Mouse (Mus musculus): ENCODE results near the gene Fgfr2. TPM values are rescaled to one million over a fixed set of nuclear protein-coding genes. Genes with fewer than 3 reads are reported as not detected.

Fgfr2 gene
- polyA plus RNA-seq, 1 experiment from 2014 or later, result 47.9 TPM

DNA sequence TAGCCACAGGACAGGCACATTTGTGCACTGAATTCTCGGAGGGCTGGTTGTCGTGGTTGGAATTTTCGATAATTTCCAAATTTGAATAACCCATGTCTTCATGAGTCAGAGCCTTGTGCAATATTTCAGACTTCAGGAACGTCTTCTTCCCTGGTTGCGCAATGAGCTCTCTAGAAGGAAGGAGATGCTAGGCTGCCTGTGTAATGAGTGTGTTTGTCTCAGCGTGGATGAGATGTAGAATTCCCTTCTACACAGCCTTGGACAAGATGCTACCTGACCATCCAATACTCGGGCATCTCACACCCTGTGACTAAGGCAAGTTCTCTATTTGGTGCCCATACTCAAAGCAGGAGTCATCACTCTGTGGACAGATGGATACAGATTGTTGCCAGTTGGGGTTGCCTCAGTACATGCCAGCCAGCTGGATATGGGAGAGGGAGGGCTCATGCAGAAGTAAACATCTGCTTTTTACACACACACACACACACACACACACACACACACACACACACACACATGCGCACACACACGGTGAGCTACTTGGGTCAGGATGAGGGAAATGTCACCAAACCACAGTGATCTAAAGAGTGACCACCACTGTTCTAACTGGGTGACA, 2179.8 kb downstream of the Fgfr2 start:
- peaks cover 8% of the 10 kb centered on the region for H3K27me3 ChIP-seq
- no peak overlapping the region for H3K4me3 ChIP-seq
- no peak for ATAC-seq
- no peaks in the 10 kb centered on the region for H3K9me3 ChIP-seq (replicated peaks)
- 92% methylated on average over 9 of the region's 9 CpGs for WGBS
- no peaks in the 10 kb centered on the region for H3K36me3 ChIP-seq (ENCODE audit: poor library complexity, severe bottlenecking)
- H3K4me1 ChIP-seq, result no peaks in the 10 kb centered on the region
- no peak overlapping the region for H3K4me2 ChIP-seq
- no peak overlapping the region for H3K27ac ChIP-seq
- no peak overlapping the region for H3K9ac ChIP-seq

- H3K36me3 ChIP-seq (ENCODE audit: poor library complexity, severe bottlenecking), result no peaks in the 10 kb centered on the region
- H3K4me2 ChIP-seq, result no peak overlapping the region
- ATAC-seq, result no peak
- no peak overlapping the region for H3K9ac ChIP-seq
- H3K4me3 ChIP-seq, result no peak overlapping the region
- H3K9me3 ChIP-seq (replicated peaks), result no peaks in the 10 kb centered on the region
- H3K4me1 ChIP-seq, result peaks cover 12% of the 10 kb centered on the region
- 85% methylated on average over 8 of the region's 8 CpGs for WGBS
- H3K27me3 ChIP-seq, result peaks cover 35% of the 10 kb centered on the region
- H3K27ac ChIP-seq, result no peak overlapping the region
Measured at GRCm38 (mm10) chr7:130940733-130941132, 2182.4 kb downstream of the Fgfr2 start.

- WGBS, result 93% methylated on average over 8 of the region's 8 CpGs
- H3K4me2 ChIP-seq, result no peak overlapping the region
- peaks cover 53% of the 10 kb centered on the region for H3K27me3 ChIP-seq
- H3K9ac ChIP-seq, result no peak overlapping the region
- no peak for ATAC-seq
- H3K36me3 ChIP-seq (ENCODE audit: poor library complexity, severe bottlenecking), result no peaks in the 10 kb centered on the region
- no peaks in the 10 kb centered on the region for H3K9me3 ChIP-seq (replicated peaks)
- peaks cover 17% of the 10 kb centered on the region for H3K4me1 ChIP-seq
- H3K4me3 ChIP-seq, result no peak overlapping the region
- H3K27ac ChIP-seq, result no peak overlapping the region
Measured at GRCm38 (mm10) chr7:130938896-130939295, 2184.3 kb downstream of the Fgfr2 start.

- Histone ChIP-seq H3K4me1 (peaks cover 17% of the 10 kb centered on the region), H3K36me3 (ENCODE audit: poor library complexity, severe bottlenecking) (no peaks in the 10 kb centered on the region), H3K9ac (no peak overlapping the region), H3K9me3 (replicated peaks) (no peaks in the 10 kb centered on the region), H3K4me2 (0 out of 2 replicates have a peak overlapping the region, but pooled peaks have one; percentile 10), H3K27ac (no peak overlapping the region), H3K27me3 (peaks cover 62% of the 10 kb centered on the region), H3K4me3 (no peak overlapping the region)
- WGBS, result 65% methylated on average over 4 of the region's 4 CpGs
- ATAC-seq, result no peak
Measured at GRCm38 (mm10) chr7:130938005-130938404, 2185.1 kb downstream of the Fgfr2 start.

DNA sequence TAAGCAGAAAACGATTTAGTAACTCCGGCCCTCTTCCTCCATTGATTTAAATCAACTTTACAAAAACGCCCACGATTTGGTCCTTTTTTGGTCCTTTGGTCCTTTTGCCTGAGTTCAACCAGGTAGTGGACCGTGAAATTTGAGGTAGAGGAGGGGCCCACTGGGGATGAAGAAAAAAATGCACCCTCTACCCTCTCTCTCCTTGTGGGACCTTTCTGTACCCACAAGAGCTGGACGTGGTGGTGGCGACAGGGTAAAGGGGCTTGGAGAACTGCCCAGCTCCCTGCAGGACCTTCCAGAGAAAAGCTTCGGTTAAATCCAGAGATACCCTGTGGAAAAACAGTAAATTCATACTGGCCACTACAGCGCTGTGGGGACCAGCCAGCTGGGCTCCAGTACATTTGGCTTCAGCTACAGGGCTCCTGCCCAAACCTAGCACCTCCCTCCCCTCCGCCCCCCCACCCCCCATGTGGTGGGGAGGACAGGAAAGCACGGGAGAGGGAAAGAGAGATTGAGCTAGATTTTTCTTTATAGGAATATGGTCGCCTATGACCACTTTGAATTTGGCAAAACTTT, 2185.8 kb downstream of the Fgfr2 start:
- peaks cover 66% of the 10 kb centered on the region for H3K27me3 ChIP-seq
- peak overlapping the region; percentile 75 for H3K4me2 ChIP-seq
- H3K4me1 ChIP-seq, result peaks cover 17% of the 10 kb centered on the region
- no peaks in the 10 kb centered on the region for H3K9me3 ChIP-seq (replicated peaks)
- WGBS, result 24% methylated on average over 12 of the region's 12 CpGs
- peak overlapping the region; percentile 49; the same call in 1 of the 2 replicates for H3K4me3 ChIP-seq
- no peaks in the 10 kb centered on the region for H3K36me3 ChIP-seq (ENCODE audit: poor library complexity, severe bottlenecking)
- no peak for ATAC-seq
- no peak overlapping the region for H3K27ac ChIP-seq
- H3K9ac ChIP-seq, result no peak overlapping the region

DNA sequence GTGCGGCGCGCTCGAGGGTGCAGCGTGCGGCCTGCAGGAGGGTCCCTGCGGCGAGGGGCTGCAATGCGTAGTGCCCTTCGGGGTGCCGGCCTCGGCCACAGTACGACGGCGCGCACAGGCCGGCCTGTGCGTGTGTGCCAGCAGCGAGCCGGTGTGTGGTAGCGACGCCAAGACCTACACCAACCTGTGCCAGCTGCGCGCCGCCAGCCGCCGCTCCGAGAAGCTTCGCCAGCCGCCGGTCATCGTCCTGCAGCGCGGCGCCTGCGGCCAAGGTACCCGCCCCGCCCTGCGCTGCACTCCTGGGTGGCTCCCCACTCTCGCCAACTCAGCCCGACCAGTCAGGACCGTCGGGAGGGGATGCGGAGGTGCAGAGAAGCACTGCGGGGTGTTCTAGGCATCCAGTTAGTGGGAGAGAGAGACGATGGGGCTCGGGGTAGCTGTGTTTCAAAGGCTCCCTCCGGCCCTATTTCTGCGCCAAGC, 2186.6 kb downstream of the Fgfr2 start:
- Histone ChIP-seq H3K27me3 (peaks cover 69% of the 10 kb centered on the region), H3K27ac (no peak overlapping the region), H3K9me3 (replicated peaks) (0 out of 2 replicates have a peak, but pooled peaks cover 3% of the 10 kb centered on the region), H3K9ac (peak overlapping the region; percentile 59), H3K36me3 (ENCODE audit: poor library complexity, severe bottlenecking) (no peaks in the 10 kb centered on the region), H3K4me2 (peak overlapping the region; percentile 75), H3K4me3 (peak overlapping the region; percentile 49), H3K4me1 (peaks cover 17% of the 10 kb centered on the region)
- ATAC-seq, result peak; percentile 65
- WGBS, result under 1% methylated on average over 48 of the region's 49 CpGs

- Histone ChIP-seq H3K9ac (peak within 1 kb of the TSS; percentile 59), H3K4me3 (peak within 1 kb of the TSS; percentile 49), H3K27ac (no peak within 1 kb of the TSS), H3K4me1 (peaks cover 17% of the 10 kb centered on the region), H3K36me3 (ENCODE audit: poor library complexity, severe bottlenecking) (no peaks in the 10 kb centered on the region), H3K9me3 (replicated peaks) (0 out of 2 replicates have a peak, but pooled peaks cover 3% of the 10 kb centered on the region), H3K4me2 (peak within 1 kb of the TSS; percentile 75), H3K27me3 (peaks cover 69% of the 10 kb centered on the region)
- ATAC-seq, result peak; percentile 92
- WGBS, result under 1% methylated on average over 70 of the region's 70 CpGs
Measured at GRCm38 (mm10) chr7:130935793-130936471, 2187.2 kb downstream of the Fgfr2 start, which contains the start of gene Htra1. Gene Htra1, plus strand, starts transcription at chr7:130936111.

DNA sequence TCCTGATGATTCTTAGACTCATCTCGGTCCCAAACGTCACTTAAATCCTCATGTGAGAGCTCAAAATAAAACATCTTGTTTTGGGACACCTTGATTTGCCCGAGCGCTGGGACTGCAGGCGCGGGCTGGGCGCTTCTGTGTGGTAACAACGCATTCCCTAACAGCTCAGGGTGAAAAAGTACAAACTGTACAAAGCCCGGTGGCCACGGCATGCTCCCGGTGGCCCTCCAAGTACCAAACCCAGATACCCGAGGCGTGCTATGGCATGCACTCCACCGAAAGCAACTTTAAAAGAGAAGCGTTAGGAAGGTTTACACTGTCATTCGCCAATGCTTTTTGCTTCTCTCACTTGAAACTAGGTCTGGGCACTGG, 2187.7 kb downstream of the Fgfr2 start:
- Histone ChIP-seq H3K27ac (no peak overlapping the region), H3K27me3 (peaks cover 69% of the 10 kb centered on the region), H3K4me2 (peak overlapping the region; percentile 75), H3K36me3 (ENCODE audit: poor library complexity, severe bottlenecking) (no peaks in the 10 kb centered on the region), H3K9me3 (replicated peaks) (0 out of 2 replicates have a peak, but pooled peaks cover 3% of the 10 kb centered on the region), H3K9ac (no peak overlapping the region), H3K4me3 (peak overlapping the region; percentile 49), H3K4me1 (peaks cover 17% of the 10 kb centered on the region)
- ATAC-seq, result no peak
- WGBS, result 10% methylated on average over 16 of the region's 16 CpGs

GRCm38 (mm10) chr7:130934654-130935053, 2188.5 kb downstream of the Fgfr2 start:
- no peak for ATAC-seq
- Histone ChIP-seq H3K36me3 (ENCODE audit: poor library complexity, severe bottlenecking) (no peaks in the 10 kb centered on the region), H3K27me3 (peaks cover 69% of the 10 kb centered on the region), H3K9ac (no peak overlapping the region), H3K4me2 (no peak overlapping the region), H3K4me3 (no peak overlapping the region), H3K4me1 (peaks cover 17% of the 10 kb centered on the region), H3K9me3 (replicated peaks) (0 out of 2 replicates have a peak, but pooled peaks cover 3% of the 10 kb centered on the region), H3K27ac (no peak overlapping the region)
- WGBS, result 89% methylated on average over 4 of the region's 4 CpGs

GRCm38 (mm10) chr7:130932921-130933320, 2190.2 kb downstream of the Fgfr2 start:
- Histone ChIP-seq H3K27me3 (peaks cover 56% of the 10 kb centered on the region), H3K9ac (no peak overlapping the region), H3K4me1 (peaks cover 17% of the 10 kb centered on the region), H3K36me3 (ENCODE audit: poor library complexity, severe bottlenecking) (no peaks in the 10 kb centered on the region), H3K4me2 (no peak overlapping the region), H3K27ac (no peak overlapping the region), H3K9me3 (replicated peaks) (0 out of 2 replicates have a peak, but pooled peaks cover 3% of the 10 kb centered on the region), H3K4me3 (no peak overlapping the region)
- no peak for ATAC-seq
- WGBS, result 89% methylated on average over 9 of the region's 9 CpGs

- H3K4me3 ChIP-seq, result no peak overlapping the region
Measured at GRCm38 (mm10) chr7:130930401-130930800, 2192.7 kb downstream of the Fgfr2 start.

More at GRCm38 (mm10) chr7:130930401-130930800, 2192.7 kb downstream of the Fgfr2 start:
- WGBS, result 65% methylated on average over 3 of the region's 3 CpGs
- Histone ChIP-seq H3K4me1 (peaks cover 2% of the 10 kb centered on the region; the same call in 1 of the 2 replicates), H3K9me3 (replicated peaks) (0 out of 2 replicates have a peak, but pooled peaks cover 3% of the 10 kb centered on the region), H3K9ac (no peak overlapping the region), H3K27ac (no peak overlapping the region), H3K4me2 (no peak overlapping the region), H3K36me3 (ENCODE audit: poor library complexity, severe bottlenecking) (no peaks in the 10 kb centered on the region), H3K27me3 (peaks cover 31% of the 10 kb centered on the region)
- ATAC-seq, result no peak

Measured in forebrain, embryonic 13.5 days (tissue).